Mouse (Mus musculus) embryonic fibroblast, embryonic 13.5 days (primary cell): ENCODE measurements around the gene Gm10330. TPM values are rescaled to one million over a fixed set of nuclear protein-coding genes. Genes with fewer than 3 reads are reported as not detected.
A peak's percentile ranks its signal among the peaks of the same experiment; 100 is the strongest.
"Not testable (repeated sequence)": the region's sequence is repeated elsewhere in the genome, so short reads cannot be mapped to it uniquely, and the experiment has no call there.

Experiments used
- H3K27ac ChIP-seq: 2 replicates; pipeline ENCODE4 v1.5.1; 2012; ENCODE audit warnings: low read length, control low read depth, inconsistent platforms; ENCODE audit not compliant: insufficient read depth
- H3K4me1 ChIP-seq: 2 replicates; pipeline ENCODE4 v1.6.1; 2011; ENCODE audit warnings: low read length; ENCODE audit not compliant: control insufficient read depth, insufficient read depth
- H3K4me3 ChIP-seq: 2 replicates; pipeline ENCODE4 v1.5.1; 2011; ENCODE audit warnings: mild to moderate bottlenecking, control low read depth, low read length; ENCODE audit not compliant: insufficient read depth
- polyA plus RNA-seq: library from polyadenylated mRNA; stranded (reverse); fragments of >200 nt; gene quantifications from 2 replicates; pipeline ENCODE4 v1.2.4, GENCODE M21; 2011; ENCODE audit warnings: low read depth; ENCODE audit not compliant: missing spikeins, insufficient read length

The Gm10330 gene
- 2.9 and 5.2 TPM in 2 replicates for polyA plus RNA-seq

GRCm38 (mm10) chr12:23780165-23780564, at the start of gene Gm10330:
Gene Gm10330, minus strand, starts transcription at chr12:23780265.
- not testable (repeated sequence) for H3K27ac ChIP-seq, H3K4me1 ChIP-seq, H3K4me3 ChIP-seq

DNA sequence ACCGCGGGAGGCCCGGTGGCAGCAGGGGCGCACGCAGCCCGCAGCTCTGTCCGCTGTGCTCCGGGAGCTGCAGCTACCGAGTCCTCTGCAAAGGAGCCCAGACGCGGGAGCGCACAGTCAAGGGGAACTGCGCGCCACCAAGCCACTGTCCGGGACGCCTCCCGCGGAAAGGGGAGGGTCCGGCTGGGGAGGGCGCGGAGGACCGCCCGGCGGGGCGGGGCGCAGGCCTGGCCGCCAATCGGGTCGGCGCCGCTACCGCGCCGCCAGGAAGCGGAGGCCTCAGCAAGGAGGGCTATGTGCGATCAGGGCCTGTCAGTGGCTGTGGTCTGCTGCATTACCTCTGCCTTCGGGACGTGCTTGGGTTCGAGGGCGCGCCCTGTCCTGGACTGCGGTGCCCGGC, 20.7 kb upstream of the Gm10330 start:
- not testable (repeated sequence) for H3K4me1 ChIP-seq, H3K27ac ChIP-seq
- 0 out of 2 replicates have a peak overlapping the region, but pooled peaks have one; percentile 11 for H3K4me3 ChIP-seq

- 0 out of 2 replicates have a peak overlapping the region, but pooled peaks have one; percentile 11 for H3K4me3 ChIP-seq
- H3K27ac ChIP-seq, H3K4me1 ChIP-seq: not testable (repeated sequence)
Observed at GRCm38 (mm10) chr12:23800366-23800765, 20.3 kb upstream of the Gm10330 start.
